Mouse (Mus musculus): Measurements from ENCODE around the gene Mgat3. TPM values are rescaled to one million over a fixed set of nuclear protein-coding genes. Genes with fewer than 3 reads are reported as not detected.

The Mgat3 gene
- total RNA-seq, 2 experiments from 2014 or later, result 119 to 121 TPM

GRCm38 (mm10) chr15:80147090-80147489, 26.4 kb upstream of the Mgat3 start:
- DNase-seq (ENCODE audit: low spot score in 2 of 2), result no peak
- intact Hi-C loops (cut with DNase I), result no loop called here

GRCm38 (mm10) chr15:80147511-80147910, 26.0 kb upstream of the Mgat3 start:
- DNase-seq (ENCODE audit: low spot score in 2 of 2), result no peak
- intact Hi-C loops (cut with DNase I), result no loop called here

DNA sequence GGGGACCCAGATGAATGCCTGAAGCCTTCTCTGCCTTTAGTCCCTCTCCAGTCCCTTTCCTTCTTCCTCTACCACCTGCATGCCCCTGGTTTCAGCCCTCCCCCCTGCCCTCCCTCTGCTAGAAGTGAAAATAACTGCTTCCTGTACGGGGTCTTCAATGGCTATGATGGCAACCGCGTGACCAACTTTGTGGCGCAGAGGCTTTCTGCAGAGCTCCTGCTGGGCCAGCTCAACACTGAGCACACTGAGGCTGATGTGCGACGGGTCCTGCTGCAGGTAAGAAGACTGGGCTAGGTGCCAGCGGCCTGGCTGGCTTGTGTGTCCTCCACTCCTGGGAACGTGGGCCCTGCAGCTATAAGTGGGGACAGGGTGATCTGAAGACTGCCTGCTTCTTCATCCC, 25.0 kb upstream of the Mgat3 start:
- intact Hi-C loops (cut with DNase I), result no loop called here
- DNase-seq (ENCODE audit: low spot score in 2 of 2), result no peak

GRCm38 (mm10) chr15:80149517-80149916, 24.0 kb upstream of the Mgat3 start:
- intact Hi-C loops (cut with DNase I), result no loop called here
- no peak for DNase-seq (ENCODE audit: low spot score in 2 of 2)

DNA sequence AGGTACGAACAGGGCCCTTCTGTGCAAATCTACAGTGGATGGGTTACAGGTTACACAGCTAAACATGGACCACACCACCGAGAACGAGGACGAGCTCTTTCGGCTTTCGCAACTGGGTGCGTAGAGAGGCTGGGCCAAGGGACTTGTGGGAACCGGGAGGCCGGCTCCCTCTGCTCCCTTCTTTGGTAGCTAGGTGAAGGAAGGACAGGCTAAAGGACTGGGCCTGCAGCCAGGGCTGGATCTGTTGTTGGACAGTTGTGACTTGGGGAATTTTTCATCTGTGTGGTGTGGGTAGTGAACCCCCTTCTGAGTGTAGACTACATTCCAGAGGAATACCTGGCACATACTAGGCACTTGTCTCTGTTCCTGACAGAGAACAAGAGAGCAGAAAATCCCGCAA, 20.9 kb upstream of the Mgat3 start:
- no peak for DNase-seq (ENCODE audit: low spot score in 2 of 2)
- intact Hi-C loops (cut with DNase I), result no loop called here

DNA sequence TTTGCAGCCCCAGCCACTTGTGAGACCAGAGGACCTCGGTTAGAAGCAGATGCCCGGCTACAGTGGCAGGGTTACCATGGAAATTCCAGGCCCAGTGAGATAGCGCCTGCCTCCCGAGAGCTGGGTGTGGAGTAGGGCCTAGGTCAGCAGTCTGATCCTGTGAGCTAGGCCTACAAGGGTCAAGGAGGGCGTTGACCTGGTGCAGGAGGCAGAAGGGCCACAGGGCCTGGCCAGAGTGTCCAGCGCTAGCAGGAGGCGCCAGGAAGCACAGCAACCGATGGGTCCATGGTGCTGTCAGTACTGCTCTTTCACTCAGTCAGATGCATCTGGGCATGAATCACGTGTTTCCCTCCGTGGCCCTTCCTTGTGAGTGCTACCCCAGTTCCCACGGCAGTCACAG, 19.8 kb upstream of the Mgat3 start:
- intact Hi-C loops (cut with DNase I), result no loop called here
- DNase-seq (ENCODE audit: low spot score in 2 of 2), result no peak

GRCm38 (mm10) chr15:80155707-80156106, 17.8 kb upstream of the Mgat3 start:
- intact Hi-C loops (cut with DNase I), result no loop called here
- DNase-seq (ENCODE audit: low spot score in 2 of 2), result no peak

- DNase-seq (ENCODE audit: low spot score in 2 of 2), result no peak
- intact Hi-C loops (cut with DNase I), result no loop called here
These were observed 16.2 kb upstream of the Mgat3 start for GRCm38 (mm10) chr15:80157197-80157943.

DNA sequence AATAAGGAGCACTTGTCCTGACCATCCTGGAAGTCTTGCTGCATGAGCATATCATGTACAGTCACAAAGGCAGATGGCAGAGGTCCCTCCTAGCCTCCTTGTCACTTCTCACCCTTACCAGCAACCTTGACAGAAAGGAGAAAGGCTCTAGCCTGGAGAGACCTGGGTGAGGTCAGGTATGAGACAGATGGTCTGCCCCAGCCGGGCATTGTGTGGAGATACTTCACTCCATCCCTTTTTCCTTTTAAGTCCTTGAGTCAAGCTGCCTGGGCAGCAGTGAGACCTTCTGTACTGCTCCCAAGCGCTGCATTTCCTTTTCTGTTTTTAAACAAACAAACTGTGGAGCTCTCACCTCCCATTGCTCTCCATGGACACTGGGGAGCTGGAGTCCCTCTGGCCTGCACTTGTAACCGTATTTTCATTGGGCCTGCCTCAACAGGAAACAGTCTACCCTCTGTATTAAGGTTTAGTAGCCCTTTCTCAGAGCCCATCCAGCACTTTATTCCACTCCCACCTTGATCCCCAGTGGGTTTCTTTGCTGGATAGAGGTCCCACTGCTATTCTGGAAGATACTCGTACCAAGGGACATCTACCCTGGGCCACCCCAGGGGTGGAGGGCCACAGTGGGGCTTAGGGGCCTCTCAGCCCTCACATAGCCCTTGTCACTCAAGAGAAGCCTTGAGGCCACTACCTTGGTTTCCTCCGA, 15.4 kb upstream of the Mgat3 start:
- intact Hi-C loops (cut with DNase I), result no loop called here

DNA sequence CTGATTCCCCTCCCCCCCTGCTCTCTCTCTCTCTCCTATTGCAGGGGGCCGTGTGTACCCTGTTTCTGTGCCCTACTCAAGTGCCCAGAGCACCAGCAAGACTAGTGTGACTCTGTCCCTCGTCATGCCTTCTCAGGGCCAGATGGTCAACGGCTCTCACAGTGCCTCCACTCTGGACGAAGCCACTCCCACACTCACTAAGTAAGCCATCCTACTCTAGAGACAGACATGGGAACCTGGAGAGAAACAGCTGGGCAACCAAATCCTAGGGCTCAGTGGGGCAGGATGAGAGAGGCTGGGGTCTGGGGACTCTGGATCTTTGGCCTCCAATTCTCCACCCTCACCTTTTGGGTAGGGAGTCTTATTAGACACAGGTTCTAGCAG, 14.8 kb upstream of the Mgat3 start:
- DNase-seq (ENCODE audit: low spot score in 2 of 2), result no peak
- intact Hi-C loops (cut with DNase I), result no loop called here

More for the DNA sequence above, 15.4 kb upstream of the Mgat3 start:
- DNase-seq (ENCODE audit: low spot score in 2 of 2), result no peak

GRCm38 (mm10) chr15:80159286-80159901, 14.1 kb upstream of the Mgat3 start:
- intact Hi-C loops (cut with DNase I), result no loop called here

GRCm38 (mm10) chr15:80160223-80160622, 13.3 kb upstream of the Mgat3 start:
- intact Hi-C loops (cut with DNase I), result no loop called here
- no peak for DNase-seq (ENCODE audit: low spot score in 2 of 2)

More at GRCm38 (mm10) chr15:80159286-80159901, 14.1 kb upstream of the Mgat3 start:
- no peak for DNase-seq (ENCODE audit: low spot score in 2 of 2)

DNA sequence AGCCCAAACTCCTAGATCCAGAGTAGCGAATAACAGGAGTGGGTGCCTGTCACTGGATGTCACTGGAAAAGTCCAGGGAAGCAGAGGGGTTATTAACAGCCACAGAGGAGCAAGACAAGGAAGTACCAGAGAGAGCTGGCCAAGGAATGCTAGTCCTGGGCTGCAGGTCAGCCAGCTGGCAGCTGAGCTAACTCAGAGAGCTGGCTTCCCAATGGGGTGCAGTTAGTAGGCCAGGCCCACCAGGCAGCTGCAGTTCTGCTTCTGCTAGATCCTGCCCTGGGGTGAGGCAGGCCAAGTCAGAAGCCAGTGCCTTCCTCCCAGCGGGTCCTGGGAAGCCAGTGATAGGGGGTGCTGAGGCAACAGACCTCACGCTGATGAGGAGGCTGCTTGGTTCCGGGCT, 12.8 kb upstream of the Mgat3 start:
- DNase-seq (ENCODE audit: low spot score in 2 of 2), result no peak
- intact Hi-C loops (cut with DNase I), result no loop called here

- DNase-seq (ENCODE audit: low spot score in 2 of 2), result no peak
- intact Hi-C loops (cut with DNase I), result no loop called here
These were observed 12.3 kb upstream of the Mgat3 start for GRCm38 (mm10) chr15:80161199-80161598.

DNA sequence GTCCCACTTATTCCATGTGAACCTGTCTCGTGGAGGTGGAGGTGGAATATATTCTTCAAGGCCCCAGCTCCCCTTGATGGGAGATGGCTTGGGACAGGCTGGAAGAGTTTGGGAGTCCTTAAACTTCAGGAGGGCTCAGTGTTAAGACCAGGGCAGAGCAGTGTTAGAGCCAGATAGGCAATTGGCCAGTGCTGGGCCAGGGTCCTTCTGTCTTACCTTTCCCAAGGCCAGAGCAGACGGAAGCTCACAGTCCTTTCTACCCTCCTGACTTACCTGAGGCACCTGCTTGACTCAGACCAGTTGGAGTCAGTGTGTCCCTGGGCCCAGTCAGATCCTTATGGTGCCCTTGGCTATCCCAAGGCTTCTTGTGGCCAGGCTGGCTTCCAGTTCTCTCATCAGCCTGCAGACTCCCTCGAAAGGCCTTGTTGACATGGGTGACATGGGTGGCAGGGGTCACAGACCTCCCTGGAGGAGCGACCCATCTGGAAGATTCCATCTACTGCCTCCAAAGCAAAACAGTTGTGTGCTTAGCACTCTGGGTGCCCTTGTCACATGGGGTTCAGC, 11.0 kb upstream of the Mgat3 start:
- DNase-seq (ENCODE audit: low spot score in 2 of 2), result no peak
- intact Hi-C loops (cut with DNase I), result no loop called here

GRCm38 (mm10) chr15:80163274-80163673, 10.2 kb upstream of the Mgat3 start:
- intact Hi-C loops (cut with DNase I), result no loop called here

GRCm38 (mm10) chr15:80163716-80164115, 9.8 kb upstream of the Mgat3 start:
- DNase-seq (ENCODE audit: low spot score in 2 of 2), result no peak
- intact Hi-C loops (cut with DNase I), result no loop called here

More at GRCm38 (mm10) chr15:80163274-80163673, 10.2 kb upstream of the Mgat3 start:
- peak; percentile 49 to 79 for DNase-seq (ENCODE audit: low spot score in 2 of 2)

- intact Hi-C loops (cut with DNase I), result no loop called here
- peak in 1 of 2 experiments; percentile 39 for DNase-seq (ENCODE audit: low spot score in 2 of 2)
These were observed 8.1 kb upstream of the Mgat3 start for GRCm38 (mm10) chr15:80165396-80165795.

GRCm38 (mm10) chr15:80169484-80169883, 4.0 kb upstream of the Mgat3 start:
- intact Hi-C loops (cut with DNase I), result no loop called here
- DNase-seq (ENCODE audit: low spot score in 2 of 2), result no peak

DNA sequence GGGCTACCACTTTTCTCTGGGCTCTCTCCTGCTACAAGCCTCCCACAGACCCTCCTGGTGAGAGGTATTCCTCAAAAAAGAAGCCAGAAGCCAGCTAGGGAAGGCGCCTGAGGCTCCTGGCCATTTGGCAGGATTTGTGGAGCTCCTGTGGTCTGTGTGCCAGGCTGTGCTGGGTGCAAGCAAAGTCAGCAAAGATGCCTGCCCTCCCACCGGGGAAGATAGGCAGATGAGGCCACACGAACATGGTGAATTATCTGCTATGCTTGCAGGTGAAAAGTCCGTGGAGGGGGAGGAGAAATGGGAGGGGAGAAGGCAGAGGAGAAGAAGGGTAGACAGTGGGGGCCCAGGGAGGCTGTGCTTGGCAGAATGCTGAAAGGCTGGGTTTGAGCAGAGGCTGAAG, 3.2 kb upstream of the Mgat3 start:
- intact Hi-C loops (cut with DNase I), result no loop called here
- no peak for DNase-seq (ENCODE audit: low spot score in 2 of 2)

Data from left cerebral cortex, postnatal 25 days (tissue).